Mouse (Mus musculus): ENCODE measurements around the gene Tiam1. TPM values are rescaled to one million over a fixed set of nuclear protein-coding genes. Genes with fewer than 3 reads are reported as not detected.

The Tiam1 gene
- polyA plus RNA-seq, 1 experiment from 2014 or later = 18.4 TPM

DNA sequence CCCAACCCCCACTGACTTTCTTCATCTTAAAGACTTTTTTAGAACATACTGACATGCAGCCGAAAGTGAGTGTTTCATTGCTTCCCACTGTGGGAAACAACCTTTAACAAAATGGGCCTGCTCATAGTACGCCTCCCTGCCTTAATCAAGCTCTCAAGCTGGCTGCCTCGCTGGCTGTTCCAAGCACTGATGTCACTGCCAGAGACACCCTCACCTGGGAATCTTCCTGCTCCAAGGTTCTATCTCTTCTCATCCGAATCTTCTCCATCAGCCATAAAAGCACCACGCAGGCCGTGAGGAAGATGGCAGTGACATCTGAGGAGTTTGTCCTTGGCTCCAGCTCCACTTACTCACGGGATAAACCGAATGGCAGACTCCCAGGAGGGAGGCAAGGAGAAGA lies 220.3 kb downstream of the Tiam1 start:
- no peak for DNase-seq (ENCODE audit: extremely low spot score, low spot score)
- H3K4me1 ChIP-seq = peaks cover 35% of the 10 kb centered on the region
- WGBS = 92% methylated on average over 8 of the region's 8 CpGs
- no peaks in the 10 kb centered on the region for H3K27me3 ChIP-seq (ENCODE audit: poor library complexity, severe bottlenecking)
- H3K36me3 ChIP-seq (replicated peaks) = no peaks in the 10 kb centered on the region
- no peak overlapping the region for H3K4me3 ChIP-seq
- H3K27ac ChIP-seq = no peak overlapping the region
- H3K9me3 ChIP-seq = no peaks in the 10 kb centered on the region

DNA sequence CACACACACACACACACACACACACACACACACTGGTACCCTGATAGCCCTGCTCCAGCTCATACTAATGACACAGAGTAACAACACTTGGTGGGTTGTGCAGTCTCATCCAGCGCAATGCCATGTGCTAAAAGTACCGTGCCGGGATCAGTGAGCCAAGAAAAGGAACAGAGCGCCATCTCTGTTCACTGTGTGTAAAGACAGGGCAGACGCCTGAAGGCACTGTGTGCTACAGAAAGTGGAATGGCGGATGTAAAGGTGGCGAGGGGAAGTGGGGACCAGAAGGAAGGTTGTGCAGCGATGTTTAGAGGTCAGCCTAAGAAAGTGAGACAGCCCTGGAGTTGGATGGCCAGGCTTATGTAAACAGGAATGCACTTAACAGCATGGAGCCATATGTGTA lies 221.1 kb downstream of the Tiam1 start:
- Histone ChIP-seq H3K9me3 (no peaks in the 10 kb centered on the region), H3K4me3 (no peak overlapping the region), H3K27me3 (ENCODE audit: poor library complexity, severe bottlenecking) (no peaks in the 10 kb centered on the region), H3K27ac (no peak overlapping the region), H3K4me1 (peaks cover 35% of the 10 kb centered on the region), H3K36me3 (replicated peaks) (no peaks in the 10 kb centered on the region)
- WGBS = 90% methylated on average over 8 of the region's 8 CpGs
- no peak for DNase-seq (ENCODE audit: extremely low spot score, low spot score)

GRCm38 (mm10) chr16:89921370-89921769 lies 222.2 kb downstream of the Tiam1 start:
- Histone ChIP-seq H3K27ac (no peak overlapping the region), H3K36me3 (replicated peaks) (no peaks in the 10 kb centered on the region), H3K4me3 (no peak overlapping the region), H3K9me3 (no peaks in the 10 kb centered on the region), H3K4me1 (peaks cover 35% of the 10 kb centered on the region), H3K27me3 (ENCODE audit: poor library complexity, severe bottlenecking) (no peaks in the 10 kb centered on the region)
- no peak for DNase-seq (ENCODE audit: extremely low spot score, low spot score)
- WGBS = 88% methylated on average over 14 of the region's 14 CpGs

- Histone ChIP-seq H3K4me1 (peaks cover 35% of the 10 kb centered on the region), H3K27ac (peak overlapping the region; percentile 40; the same call in 1 of the 2 replicates), H3K4me3 (no peak overlapping the region), H3K36me3 (replicated peaks) (no peaks in the 10 kb centered on the region), H3K9me3 (no peaks in the 10 kb centered on the region), H3K27me3 (ENCODE audit: poor library complexity, severe bottlenecking) (no peaks in the 10 kb centered on the region)
- no peak for DNase-seq (ENCODE audit: extremely low spot score, low spot score)
- 79% methylated on average over 8 of the region's 8 CpGs for WGBS
Measured at GRCm38 (mm10) chr16:89920417-89920816, 223.2 kb downstream of the Tiam1 start.

DNA sequence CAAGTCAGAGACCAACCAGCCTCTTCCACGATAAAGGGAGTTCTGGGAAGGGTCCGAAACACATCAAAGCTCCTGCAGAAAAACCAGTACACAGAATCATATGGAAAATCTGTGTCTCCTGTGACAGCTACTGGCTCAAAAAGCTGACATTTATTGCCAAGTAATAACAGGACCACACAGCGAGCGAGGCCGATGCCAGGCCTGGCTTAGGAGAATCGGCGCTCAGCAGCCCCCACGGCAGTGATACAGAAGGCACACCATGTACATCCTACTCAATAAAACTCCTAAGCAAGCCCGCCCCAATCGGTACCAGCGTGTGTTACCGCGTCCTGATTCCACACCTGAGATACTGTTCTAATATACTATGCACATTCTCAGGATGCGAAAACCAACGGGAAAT lies 226.2 kb downstream of the Tiam1 start:
- 93% methylated on average over 15 of the region's 15 CpGs for WGBS
- peaks cover 36% of the 10 kb centered on the region for H3K4me1 ChIP-seq
- no peak overlapping the region for H3K4me3 ChIP-seq
- no peaks in the 10 kb centered on the region for H3K9me3 ChIP-seq
- H3K27me3 ChIP-seq (ENCODE audit: poor library complexity, severe bottlenecking) = no peaks in the 10 kb centered on the region
- no peak overlapping the region for H3K27ac ChIP-seq
- H3K36me3 ChIP-seq (replicated peaks) = no peaks in the 10 kb centered on the region
- no peak for DNase-seq (ENCODE audit: extremely low spot score, low spot score)

- no peak for DNase-seq (ENCODE audit: extremely low spot score, low spot score)
- H3K36me3 ChIP-seq (replicated peaks) = no peaks in the 10 kb centered on the region
- peaks cover 21% of the 10 kb centered on the region for H3K4me1 ChIP-seq
- no peaks in the 10 kb centered on the region for H3K27me3 ChIP-seq (ENCODE audit: poor library complexity, severe bottlenecking)
- no peak overlapping the region for H3K4me3 ChIP-seq
- no peak overlapping the region for H3K27ac ChIP-seq
- 94% methylated on average over 4 of the region's 4 CpGs for WGBS
- H3K9me3 ChIP-seq = no peaks in the 10 kb centered on the region
Measured at GRCm38 (mm10) chr16:89914946-89915345, 228.6 kb downstream of the Tiam1 start.

DNA sequence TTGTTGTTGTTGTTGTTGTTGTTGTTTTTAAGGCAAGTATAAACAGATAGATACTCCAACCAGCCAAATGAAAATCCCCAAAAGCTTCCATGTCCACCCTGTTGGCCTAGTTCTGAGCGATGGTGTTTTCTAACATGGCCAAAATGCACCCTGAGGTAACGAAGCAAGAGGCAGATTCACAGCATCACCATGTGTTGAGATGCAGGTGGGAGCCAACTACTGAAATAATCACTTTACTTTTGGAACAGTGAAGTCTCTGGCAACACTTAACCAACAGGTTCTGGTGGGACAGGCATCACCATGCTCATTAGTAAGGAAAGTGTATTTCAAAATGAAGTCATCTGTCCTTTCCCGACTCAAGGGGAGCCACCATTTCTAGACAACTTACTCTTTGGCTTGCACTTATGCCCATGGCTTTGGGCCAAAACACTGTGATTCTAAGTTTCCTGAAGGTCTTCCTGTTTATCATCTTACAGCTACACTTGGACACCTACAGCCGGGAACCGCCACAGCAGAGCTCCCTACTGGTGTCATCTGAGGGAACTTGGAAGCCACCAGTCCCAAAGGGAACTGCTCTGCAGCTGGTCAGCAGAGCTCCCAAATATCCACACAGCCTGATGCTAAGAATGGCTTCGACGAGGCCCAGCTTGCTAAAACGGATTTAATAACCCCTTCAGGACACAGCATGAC lies 230.7 kb downstream of the Tiam1 start:
- Histone ChIP-seq H3K36me3 (replicated peaks) (no peaks in the 10 kb centered on the region), H3K4me1 (peaks cover 42% of the 10 kb centered on the region), H3K27ac (no peak overlapping the region), H3K4me3 (no peak overlapping the region), H3K27me3 (ENCODE audit: poor library complexity, severe bottlenecking) (no peaks in the 10 kb centered on the region), H3K9me3 (no peaks in the 10 kb centered on the region)
- no peak for DNase-seq (ENCODE audit: extremely low spot score, low spot score)
- WGBS = 91% methylated on average over 8 of the region's 8 CpGs

DNA sequence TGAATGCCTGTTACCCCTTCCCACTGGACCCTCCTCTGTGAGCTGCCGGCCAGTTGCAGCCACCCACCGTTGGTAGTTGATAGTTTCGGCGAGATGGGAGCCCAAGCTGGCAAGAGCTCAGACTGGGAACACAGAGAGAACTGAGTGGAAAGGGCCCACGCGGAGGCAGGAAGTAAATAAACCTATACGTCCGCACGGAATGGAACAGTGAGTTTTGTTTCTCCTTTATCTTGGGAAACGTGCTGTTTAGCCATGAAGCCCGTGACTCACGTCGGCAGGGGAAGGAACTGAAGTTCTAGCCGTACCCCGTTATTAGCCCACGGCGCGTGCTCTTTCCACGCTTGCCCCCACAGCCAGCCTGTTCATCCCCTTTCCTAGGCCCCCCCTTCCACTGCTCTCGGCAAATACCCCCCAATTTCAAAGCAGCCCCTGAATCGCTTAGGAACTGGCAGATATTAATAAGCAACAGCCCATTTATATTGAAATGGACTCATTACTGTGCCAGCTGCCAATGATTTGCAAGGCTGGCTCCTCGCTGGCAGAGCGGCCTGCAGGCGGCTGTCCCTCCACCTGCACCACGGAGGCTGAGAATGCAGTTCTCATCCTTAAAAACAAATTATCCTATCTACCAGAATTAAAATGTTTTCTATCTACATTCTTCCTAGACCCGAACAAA lies 234.0 kb downstream of the Tiam1 start:
- DNase-seq (ENCODE audit: extremely low spot score, low spot score) = no peak
- 85% methylated on average over 26 of the region's 26 CpGs for WGBS
- peak overlapping the region; percentile 67; the same call in 1 of the 2 replicates for H3K27ac ChIP-seq
- no peak overlapping the region for H3K4me3 ChIP-seq
- H3K27me3 ChIP-seq (ENCODE audit: poor library complexity, severe bottlenecking) = no peaks in the 10 kb centered on the region
- H3K36me3 ChIP-seq (replicated peaks) = no peaks in the 10 kb centered on the region; the same call in 1 of the 2 replicates
- no peaks in the 10 kb centered on the region for H3K9me3 ChIP-seq
- peaks cover 52% of the 10 kb centered on the region for H3K4me1 ChIP-seq

DNA sequence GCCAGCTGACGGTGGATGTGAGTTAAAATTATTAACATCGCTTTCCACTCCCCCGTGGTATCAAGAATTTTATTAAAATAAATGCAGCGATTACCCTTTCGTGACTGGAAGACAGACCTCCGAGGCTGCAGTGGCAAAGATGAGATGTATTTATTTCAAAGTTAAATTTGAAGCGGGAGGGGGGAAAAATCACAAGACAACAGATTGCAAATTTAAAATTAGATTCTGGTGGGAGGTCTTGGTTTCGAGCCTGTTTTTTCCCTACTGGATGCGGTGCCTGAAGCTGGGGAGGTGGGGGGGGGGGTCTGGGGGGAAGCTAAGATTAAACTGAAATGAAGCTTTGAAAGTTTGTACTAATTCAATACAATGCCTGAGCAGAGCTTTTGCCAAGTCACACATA lies 235.9 kb downstream of the Tiam1 start:
- no peaks in the 10 kb centered on the region for H3K27me3 ChIP-seq (ENCODE audit: poor library complexity, severe bottlenecking)
- H3K9me3 ChIP-seq = no peaks in the 10 kb centered on the region
- DNase-seq (ENCODE audit: extremely low spot score, low spot score) = no peak
- peaks cover 34% of the 10 kb centered on the region for H3K4me1 ChIP-seq
- H3K36me3 ChIP-seq (replicated peaks) = no peaks in the 10 kb centered on the region; the same call in 1 of the 2 replicates
- H3K27ac ChIP-seq = no peak overlapping the region
- 75% methylated on average over 9 of the region's 9 CpGs for WGBS
- no peak overlapping the region for H3K4me3 ChIP-seq

DNA sequence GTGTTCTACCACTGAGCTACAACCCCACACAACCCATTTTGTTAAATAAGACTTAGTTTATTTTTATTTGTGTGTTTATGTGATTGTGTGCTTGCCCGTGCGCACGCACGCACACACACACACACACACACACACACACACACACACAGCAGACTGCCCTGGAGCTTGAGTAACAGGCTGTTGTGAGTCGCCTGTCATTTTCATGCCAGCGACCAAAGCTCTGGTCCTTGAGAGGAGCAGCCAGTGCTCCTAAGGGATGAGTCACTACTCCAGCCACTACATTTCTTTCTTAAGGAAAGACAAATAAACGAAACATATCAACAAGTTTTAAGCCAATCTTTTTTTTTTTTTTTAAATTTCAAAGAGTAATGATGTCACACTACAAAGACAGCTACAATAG lies 236.7 kb downstream of the Tiam1 start:
- no peak overlapping the region for H3K4me3 ChIP-seq
- no peaks in the 10 kb centered on the region for H3K9me3 ChIP-seq
- H3K4me1 ChIP-seq = peaks cover 34% of the 10 kb centered on the region
- 87% methylated on average over 7 of the region's 7 CpGs for whole genome bisulfite sequencing
- H3K27me3 ChIP-seq (ENCODE audit: poor library complexity, severe bottlenecking) = no peaks in the 10 kb centered on the region
- no peaks in the 10 kb centered on the region; the same call in 1 of the 2 replicates for H3K36me3 ChIP-seq (replicated peaks)
- no peak for DNase-seq (ENCODE audit: extremely low spot score, low spot score)
- H3K27ac ChIP-seq = no peak overlapping the region

DNA sequence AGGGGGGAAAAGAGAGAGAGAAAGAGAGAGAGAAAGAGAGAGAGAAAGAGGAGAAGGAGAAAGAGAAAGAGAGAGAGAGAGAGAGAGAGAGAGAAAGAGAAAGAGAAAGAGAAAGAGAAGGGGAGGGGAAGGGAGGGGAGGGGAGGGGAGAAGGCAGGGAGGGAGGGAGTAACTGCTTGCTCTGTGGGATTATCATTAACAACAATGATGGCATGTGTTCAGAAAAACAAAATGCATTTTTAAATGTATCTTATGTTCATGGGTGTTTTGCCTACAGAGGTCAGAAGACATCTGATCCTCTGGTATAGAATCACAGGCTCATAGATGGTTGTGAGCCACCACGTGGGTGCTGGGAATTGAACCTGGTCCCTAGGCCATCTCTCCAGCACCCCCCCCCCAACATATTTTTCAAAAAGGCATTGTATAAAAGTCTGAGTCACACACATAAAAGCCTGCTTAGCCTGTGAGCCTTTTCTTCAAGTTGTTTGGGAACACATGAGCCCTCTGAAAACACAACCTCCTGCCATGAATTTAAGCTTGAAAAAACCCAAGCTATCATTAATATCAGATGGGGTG lies 237.8 kb downstream of the Tiam1 start:
- no peak for DNase-seq (ENCODE audit: extremely low spot score, low spot score)
- 96% methylated on average over 1 of the region's 1 CpGs for WGBS
- Histone ChIP-seq H3K9me3 (no peaks in the 10 kb centered on the region), H3K4me1 (peaks cover 35% of the 10 kb centered on the region), H3K27ac (no peak overlapping the region), H3K4me3 (no peak overlapping the region), H3K36me3 (replicated peaks) (no peaks in the 10 kb centered on the region; the same call in 1 of the 2 replicates), H3K27me3 (ENCODE audit: poor library complexity, severe bottlenecking) (no peaks in the 10 kb centered on the region)

GRCm38 (mm10) chr16:89904121-89904520 lies 239.4 kb downstream of the Tiam1 start:
- Histone ChIP-seq H3K9me3 (no peaks in the 10 kb centered on the region), H3K4me3 (no peak overlapping the region), H3K4me1 (peaks cover 29% of the 10 kb centered on the region), H3K27me3 (ENCODE audit: poor library complexity, severe bottlenecking) (no peaks in the 10 kb centered on the region), H3K36me3 (replicated peaks) (no peaks in the 10 kb centered on the region; the same call in 1 of the 2 replicates), H3K27ac (no peak overlapping the region)
- no peak for DNase-seq (ENCODE audit: extremely low spot score, low spot score)
- WGBS = 97% methylated on average over 12 of the region's 12 CpGs

Measured in forebrain, embryonic 10.5 days (tissue).